Mouse (Mus musculus) mesoderm, embryonic 11.5 days (tissue): ENCODE measurements at regions not wholly inside any gene's neighbourhood (a gene's known extent, or its start where the extent isn't known, plus 50 kb on each side); places are given as distances from the start of the nearest gene placed in this dataset.
"Not testable (repeated sequence)": the region's sequence is repeated elsewhere in the genome, so short reads cannot be mapped to it uniquely, and the experiment has no call there.

ENCODE experiments used
- DNase-seq: peaks from one replicate; pipeline ENCODE4 v3.0.0-alpha.2; 2012; ENCODE audit warnings: low read depth, low spot score

DNA sequence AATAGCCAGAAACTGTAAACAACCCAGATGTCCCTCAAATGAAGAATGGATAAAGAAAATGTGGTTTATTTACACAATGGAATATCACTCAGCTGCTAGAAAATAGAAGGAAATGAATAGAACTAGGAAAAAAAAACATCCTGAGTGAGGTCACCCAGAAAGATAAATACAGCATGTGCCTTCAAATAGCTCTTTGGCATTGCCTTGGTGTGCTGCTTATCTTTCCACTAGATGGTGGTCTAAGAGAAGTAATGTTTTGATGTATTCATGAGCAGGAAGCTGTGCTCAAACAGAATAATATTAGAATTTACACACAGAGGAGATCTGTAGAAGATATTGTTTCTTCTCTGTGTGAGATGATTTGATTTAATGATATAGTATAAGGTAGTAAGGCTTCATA, 78.8 kb downstream of the Zfp619 start:
- DNase-seq, result no peak

GRCm38 (mm10) chr7:39613767-39614166, 96.2 kb downstream of the Zfp619 start:
- no peak for DNase-seq

DNA sequence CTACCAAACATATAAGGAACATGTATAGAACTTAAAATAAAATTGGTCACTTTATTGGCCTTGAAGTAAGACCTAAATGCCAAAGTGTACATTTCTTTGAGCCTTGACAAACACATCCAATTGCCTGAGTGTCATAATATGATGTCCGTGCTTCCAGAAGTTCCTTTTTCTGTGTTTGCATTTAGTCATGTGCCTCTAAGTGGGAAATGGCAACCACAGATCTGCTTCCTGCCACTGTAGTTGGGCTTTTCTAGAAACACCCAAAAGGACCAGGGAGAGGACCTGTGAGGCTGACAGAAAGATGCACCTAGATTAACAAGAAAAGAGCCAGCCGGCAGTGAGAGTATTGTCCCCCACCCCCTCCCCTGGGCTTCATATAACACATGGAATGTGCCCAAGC, 97.5 kb downstream of the Zfp619 start:
- no peak for DNase-seq

GRCm38 (mm10) chr7:39621796-39622195, 104.2 kb downstream of the Zfp619 start:
- DNase-seq, result no peak

DNA sequence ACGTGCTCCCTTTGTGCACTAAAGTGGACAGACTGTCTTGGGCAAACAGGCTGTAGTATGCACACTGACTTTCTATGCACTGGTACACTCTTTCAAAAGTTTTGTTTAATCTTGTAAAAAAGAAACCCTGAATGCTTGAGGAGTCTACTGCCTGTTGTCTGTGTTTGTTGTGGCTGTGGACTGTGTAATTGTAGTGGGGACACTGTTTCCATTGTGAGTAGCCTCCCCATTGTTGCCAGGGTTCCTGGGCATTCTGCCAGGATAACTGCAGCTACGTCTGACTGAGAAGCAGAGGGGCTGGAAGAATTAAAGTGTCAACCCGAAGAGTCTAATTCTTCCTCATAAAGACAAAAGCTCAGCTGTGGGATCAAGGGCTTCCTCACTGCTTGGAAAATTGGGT, 115.3 kb downstream of the Zfp619 start:
- peak; percentile 2 for DNase-seq

DNA sequence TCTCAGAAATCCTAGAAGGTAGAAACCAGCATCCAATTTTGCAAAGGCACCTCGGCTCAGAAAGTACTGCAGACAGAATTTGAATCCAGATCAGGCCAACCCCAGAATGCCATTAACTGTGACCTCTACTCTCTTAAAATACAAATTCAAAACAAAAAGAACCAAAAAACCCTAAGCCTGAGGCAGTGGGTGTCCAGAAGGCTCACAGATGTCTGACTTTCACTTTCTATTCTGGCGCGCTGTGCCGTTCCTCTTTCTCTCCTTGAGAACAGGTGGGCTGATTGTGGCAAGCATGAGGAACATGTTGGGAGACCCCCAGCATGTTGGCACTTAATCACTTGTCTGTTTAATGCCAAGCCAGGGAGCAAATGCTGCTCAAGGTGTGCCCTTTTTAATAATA, 124.8 kb downstream of the Zfp619 start:
- no peak for DNase-seq

GRCm38 (mm10) chr7:39643323-39643722, 125.8 kb downstream of the Zfp619 start:
- no peak for DNase-seq

DNA sequence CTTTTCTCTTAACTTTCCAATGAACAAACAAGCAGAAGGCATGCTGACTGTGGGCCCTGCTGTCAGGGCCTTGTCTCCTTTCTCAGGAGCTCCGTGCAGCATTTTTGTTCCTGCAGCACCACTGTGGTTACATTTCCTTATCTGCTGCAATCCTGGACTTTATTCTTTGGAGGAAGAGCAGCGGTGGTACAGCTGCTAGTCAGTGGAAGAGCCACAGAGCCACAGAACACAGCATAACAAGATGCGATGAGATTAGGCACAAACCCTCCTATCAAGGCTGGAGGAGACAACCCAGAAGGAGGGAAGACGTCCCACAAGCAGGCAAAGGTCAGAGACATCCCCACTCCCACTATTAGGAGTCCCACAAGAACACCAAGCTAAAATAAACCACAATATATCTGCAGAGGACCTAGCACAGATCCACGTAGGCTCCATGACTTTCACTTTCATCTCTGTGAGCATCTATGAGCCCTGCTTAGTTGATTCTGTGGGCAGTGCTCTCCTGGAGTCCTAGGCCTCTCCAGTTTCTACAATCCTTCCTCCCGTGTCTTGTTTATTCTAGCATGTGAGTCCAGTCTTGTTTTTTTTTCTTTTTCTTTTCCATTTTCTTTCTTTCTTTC, 133.0 kb downstream of the Zfp619 start:
- DNase-seq, result no peak

DNA sequence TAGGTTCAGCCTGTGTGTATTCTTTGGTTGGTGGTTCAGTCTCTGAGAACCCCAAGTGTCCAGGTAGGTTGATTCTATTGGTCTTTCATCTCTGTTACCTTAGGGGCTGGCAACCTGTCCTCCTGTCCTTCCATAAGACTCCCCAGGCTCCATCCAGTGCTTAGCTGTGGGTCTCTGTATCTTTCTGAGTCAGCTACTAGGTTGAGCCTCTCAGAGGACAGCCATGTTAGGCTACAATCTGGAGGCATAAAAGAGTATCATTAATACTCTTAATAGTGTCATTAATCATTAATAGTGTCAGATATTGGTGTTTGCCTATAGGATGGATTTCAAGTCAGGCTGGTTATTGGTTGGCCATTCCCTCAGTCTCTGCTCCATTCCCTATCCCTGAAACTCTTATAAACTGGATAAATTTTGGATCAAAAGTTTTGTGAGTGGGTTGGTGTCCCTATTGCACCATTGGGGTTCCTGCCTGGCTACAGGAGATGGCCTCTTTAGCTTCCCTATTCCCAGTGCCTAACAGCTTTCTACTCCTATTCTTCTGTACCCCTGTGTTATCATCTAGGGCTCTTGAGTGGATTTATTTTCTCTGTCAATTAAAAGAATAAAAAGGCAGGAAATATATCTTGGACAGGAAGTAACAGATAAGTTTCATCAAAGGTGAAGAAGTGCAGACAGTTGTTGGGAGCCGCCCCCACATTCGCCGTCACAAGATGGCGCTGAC, 137.2 kb downstream of the Zfp619 start:
- DNase-seq, result no peak

- not testable (repeated sequence) for DNase-seq
Measured at GRCm38 (mm10) chr7:39655287-39655652, 137.7 kb downstream of the Zfp619 start.

GRCm38 (mm10) chr7:39655709-39656397, 138.3 kb downstream of the Zfp619 start:
- DNase-seq, result no peak

- DNase-seq, result no peak
Measured at GRCm38 (mm10) chr7:39659597-39659996, 142.0 kb downstream of the Zfp619 start.

DNA sequence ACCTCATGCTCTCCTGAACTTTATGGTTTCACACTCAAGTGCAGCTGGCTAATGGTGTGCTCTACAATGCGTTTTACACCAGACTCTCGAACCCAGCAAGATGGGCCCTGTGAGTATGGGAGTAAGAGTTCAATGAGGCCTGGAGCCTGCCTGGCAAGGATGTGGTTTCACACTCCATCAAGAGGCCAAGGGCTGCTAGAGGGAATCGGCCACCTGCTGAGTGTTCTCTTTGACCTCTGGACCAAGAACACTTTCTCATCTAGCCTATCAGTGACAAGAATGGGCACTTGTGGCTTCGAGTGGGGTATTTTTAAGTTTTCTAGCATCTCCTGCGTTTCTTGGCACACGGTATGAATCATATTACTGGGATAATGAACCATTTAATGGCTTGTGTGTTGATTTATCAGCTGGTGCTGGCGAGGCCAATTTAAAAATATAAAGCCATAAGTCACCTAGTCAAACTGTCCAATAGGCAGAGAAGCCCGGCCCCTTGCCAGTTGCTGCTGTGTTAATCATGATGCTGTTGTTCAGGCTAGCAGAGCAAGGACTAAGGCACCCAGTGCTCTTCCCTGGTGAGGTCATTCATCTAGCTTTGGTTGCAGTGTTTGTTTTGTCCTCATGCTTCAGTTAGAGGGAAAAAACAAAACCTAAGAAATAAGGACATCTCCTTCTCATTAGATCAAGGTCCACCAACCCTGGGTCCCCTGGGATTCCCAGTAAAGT, 157.7 kb downstream of the Zfp619 start:
- DNase-seq, result peak; percentile 30

GRCm38 (mm10) chr7:39675847-39676238, 158.3 kb downstream of the Zfp619 start:
- DNase-seq, result peak; percentile 6

DNA sequence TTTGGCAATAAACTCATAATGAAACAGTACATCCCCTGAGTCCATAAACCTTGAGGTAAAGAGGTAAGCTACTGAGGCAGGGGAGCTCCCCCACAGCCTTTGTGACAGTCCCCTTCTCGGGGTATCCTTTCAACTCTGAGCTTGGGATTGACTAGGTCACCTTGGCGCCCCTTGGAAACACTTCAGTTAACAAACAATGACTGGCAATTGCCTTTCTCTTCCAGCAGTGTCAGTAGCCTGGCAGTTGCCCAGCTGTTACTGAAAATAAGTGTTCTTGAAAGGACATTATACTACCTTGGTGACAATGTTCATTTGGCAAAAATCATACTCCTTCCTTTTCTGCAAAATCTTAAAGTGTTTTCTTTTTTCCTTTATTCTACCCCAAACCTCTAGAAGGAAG, 162.8 kb downstream of the Zfp619 start:
- no peak for DNase-seq

- DNase-seq, result no peak
Measured at GRCm38 (mm10) chr7:39696589-39696988, 179.0 kb downstream of the Zfp619 start.

GRCm38 (mm10) chr7:39701506-39701905, 183.9 kb downstream of the Zfp619 start:
- no peak for DNase-seq

- DNase-seq, result peak; percentile 58
Measured at GRCm38 (mm10) chr7:39705118-39706095, 187.8 kb downstream of the Zfp619 start.

- no peak for DNase-seq
Measured at GRCm38 (mm10) chr7:39706606-39707005, 189.0 kb downstream of the Zfp619 start.

DNA sequence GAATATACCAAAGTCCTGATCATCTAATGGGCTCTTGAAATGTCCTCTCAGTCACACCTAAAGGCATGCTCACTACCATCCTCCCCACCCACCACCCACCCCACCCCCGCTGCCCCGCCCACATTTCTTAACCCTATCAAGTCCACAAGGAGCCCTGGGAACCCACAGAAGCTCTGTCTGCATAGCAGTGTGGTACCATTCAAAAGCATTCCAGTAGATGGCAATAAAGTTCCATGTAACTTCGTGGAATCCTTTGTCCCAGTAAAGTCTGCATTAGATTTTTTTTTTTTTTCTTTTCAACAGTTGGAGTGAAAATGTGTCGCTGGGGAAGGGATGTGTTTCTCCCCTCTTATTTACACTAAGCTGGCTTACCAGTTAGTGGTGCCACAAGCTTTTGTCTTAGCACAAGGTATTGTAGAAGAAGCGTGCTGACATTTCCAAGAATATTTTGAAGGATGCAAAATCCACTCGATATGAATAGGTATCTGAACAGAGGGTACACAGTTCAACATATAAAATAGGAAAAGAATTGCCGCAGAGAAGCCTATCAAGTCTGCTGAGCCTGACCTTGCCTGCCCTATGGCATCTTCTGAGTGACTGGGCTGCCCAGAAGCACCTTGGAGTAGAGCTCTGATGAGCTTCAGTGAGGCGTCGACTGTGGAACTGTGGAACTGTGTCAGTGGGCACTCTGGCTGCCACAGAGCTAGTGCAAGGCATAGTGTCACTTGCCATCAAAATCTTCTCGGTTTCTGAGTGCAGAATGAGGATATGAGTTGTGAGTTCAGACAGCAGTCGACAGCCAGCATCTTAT, 199.0 kb downstream of the Zfp619 start:
- peak; percentile 54 for DNase-seq
